Mouse (Mus musculus): ENCODE measurements at regions not wholly inside any gene's neighbourhood (a gene's known extent, or its start where the extent isn't known, plus 50 kb on each side); places are given as distances from the start of the nearest gene placed in this dataset.

GRCm38 (mm10) chr11:63518847-63519246 lies 390.1 kb downstream of the Pmp22 start:
- TF ChIP-seq ZC3H11A (IDR thresholded peaks at IDR 0.05; ENCODE audit: borderline replicate concordance, low read depth, low read length) (no peak), ZNF384 (IDR thresholded peaks at IDR 0.05; ENCODE audit: low read depth, low read length) (no peak), MAFK (IDR thresholded peaks at IDR 0.05; ENCODE audit: insufficient read depth, low read depth, low read length) (no peak), HCFC1 (IDR thresholded peaks at IDR 0.05; ENCODE audit: borderline replicate concordance, insufficient read depth, low read length) (no peak), CHD2 (IDR thresholded peaks at IDR 0.05; ENCODE audit: low read depth, low read length) (no peak)
- H3K4me1 ChIP-seq (ENCODE audit: control insufficient read depth in 2 of 2, insufficient read depth in 2 of 2, low read length in 2 of 2, poor library complexity in 1 of 2): no peaks in the 10 kb centered on the region
- DNase-seq (ENCODE audit: low read depth, low spot score): no peak
- no peak overlapping the region for H3K9ac ChIP-seq (ENCODE audit: insufficient read depth, low read depth, low read length, poor library complexity, severe bottlenecking)
- H3K4me3 ChIP-seq (ENCODE audit: insufficient read depth in 1 of 2, low read depth in 1 of 2, low read length in 2 of 2, poor library complexity in 1 of 2, severe bottlenecking in 1 of 2): no peak overlapping the region
- H3K9me3 ChIP-seq (ENCODE audit: control insufficient read depth, insufficient read depth, low read depth, low read length): no peaks in the 10 kb centered on the region
- H3K27ac ChIP-seq (ENCODE audit: insufficient read depth, low read depth, low read length, poor library complexity, severe bottlenecking): no peak overlapping the region
- H3K36me3 ChIP-seq (ENCODE audit: control insufficient read depth, insufficient read depth, low read length, poor library complexity, severe bottlenecking): no peaks in the 10 kb centered on the region
- in situ Hi-C loops (cut with MboI; ENCODE audit: low sequenced_read_pairs in 2 of 2, unreplicated experiment in 2 of 2): no loop called here

DNA sequence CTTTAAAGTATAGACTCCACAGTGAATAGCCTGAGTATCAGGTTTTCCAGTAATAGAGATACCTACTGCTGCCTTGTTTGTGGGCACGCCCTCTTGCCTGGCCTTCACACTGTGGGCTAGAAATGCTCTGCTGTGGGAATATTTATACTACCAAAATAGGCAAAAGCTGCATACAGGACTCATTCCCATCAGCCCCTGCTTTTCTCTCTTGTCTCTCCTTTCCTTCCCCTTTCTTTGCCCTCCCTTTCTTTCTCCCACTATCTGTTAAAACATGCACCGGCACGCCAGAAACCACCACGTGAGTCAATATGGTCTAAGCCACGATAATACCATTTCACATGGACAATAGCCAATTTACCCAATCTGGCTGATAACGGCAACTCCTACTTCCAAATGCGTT lies 395.5 kb downstream of the Pmp22 start:
- no peak for DNase-seq (ENCODE audit: low read depth, low spot score)
- Histone ChIP-seq H3K27ac (ENCODE audit: insufficient read depth, low read depth, low read length, poor library complexity, severe bottlenecking) (no peak overlapping the region), H3K9ac (ENCODE audit: insufficient read depth, low read depth, low read length, poor library complexity, severe bottlenecking) (no peak overlapping the region), H3K9me3 (ENCODE audit: control insufficient read depth, insufficient read depth, low read depth, low read length) (no peaks in the 10 kb centered on the region), H3K36me3 (ENCODE audit: control insufficient read depth, insufficient read depth, low read length, poor library complexity, severe bottlenecking) (no peaks in the 10 kb centered on the region), H3K4me1 (ENCODE audit: control insufficient read depth in 2 of 2, insufficient read depth in 2 of 2, low read length in 2 of 2, poor library complexity in 1 of 2) (no peaks in the 10 kb centered on the region), H3K4me3 (ENCODE audit: insufficient read depth in 1 of 2, low read depth in 1 of 2, low read length in 2 of 2, poor library complexity in 1 of 2, severe bottlenecking in 1 of 2) (no peak overlapping the region)
- in situ Hi-C loops (cut with MboI; ENCODE audit: low sequenced_read_pairs in 2 of 2, unreplicated experiment in 2 of 2): no loop called here
- TF ChIP-seq HCFC1 (IDR thresholded peaks at IDR 0.05; ENCODE audit: borderline replicate concordance, insufficient read depth, low read length) (no peak), ZC3H11A (IDR thresholded peaks at IDR 0.05; ENCODE audit: borderline replicate concordance, low read depth, low read length) (no peak), CHD2 (IDR thresholded peaks at IDR 0.05; ENCODE audit: low read depth, low read length) (no peak), MAFK (IDR thresholded peaks at IDR 0.05; ENCODE audit: insufficient read depth, low read depth, low read length) (no peak), ZNF384 (IDR thresholded peaks at IDR 0.05; ENCODE audit: low read depth, low read length) (no peak)

- H3K9ac ChIP-seq (ENCODE audit: insufficient read depth, low read depth, low read length, poor library complexity, severe bottlenecking): no peak overlapping the region
- in situ Hi-C loops (cut with MboI; ENCODE audit: low sequenced_read_pairs in 2 of 2, unreplicated experiment in 2 of 2): no loop called here
- no peak for TF ChIP-seq HCFC1 (IDR thresholded peaks at IDR 0.05; ENCODE audit: borderline replicate concordance, insufficient read depth, low read length)
- TF ChIP-seq MAFK (IDR thresholded peaks at IDR 0.05; ENCODE audit: insufficient read depth, low read depth, low read length): no peak
- TF ChIP-seq ZC3H11A (IDR thresholded peaks at IDR 0.05; ENCODE audit: borderline replicate concordance, low read depth, low read length): no peak
- H3K9me3 ChIP-seq (ENCODE audit: control insufficient read depth, insufficient read depth, low read depth, low read length): no peaks in the 10 kb centered on the region
- no peaks in the 10 kb centered on the region for H3K4me1 ChIP-seq (ENCODE audit: control insufficient read depth in 2 of 2, insufficient read depth in 2 of 2, low read length in 2 of 2, poor library complexity in 1 of 2)
- H3K27ac ChIP-seq (ENCODE audit: insufficient read depth, low read depth, low read length, poor library complexity, severe bottlenecking): no peak overlapping the region
- no peak overlapping the region for H3K4me3 ChIP-seq (ENCODE audit: insufficient read depth in 1 of 2, low read depth in 1 of 2, low read length in 2 of 2, poor library complexity in 1 of 2, severe bottlenecking in 1 of 2)
- DNase-seq (ENCODE audit: low read depth, low spot score): no peak
- no peaks in the 10 kb centered on the region for H3K36me3 ChIP-seq (ENCODE audit: control insufficient read depth, insufficient read depth, low read length, poor library complexity, severe bottlenecking)
Measured at GRCm38 (mm10) chr11:63525431-63525830, 396.6 kb downstream of the Pmp22 start.

DNA sequence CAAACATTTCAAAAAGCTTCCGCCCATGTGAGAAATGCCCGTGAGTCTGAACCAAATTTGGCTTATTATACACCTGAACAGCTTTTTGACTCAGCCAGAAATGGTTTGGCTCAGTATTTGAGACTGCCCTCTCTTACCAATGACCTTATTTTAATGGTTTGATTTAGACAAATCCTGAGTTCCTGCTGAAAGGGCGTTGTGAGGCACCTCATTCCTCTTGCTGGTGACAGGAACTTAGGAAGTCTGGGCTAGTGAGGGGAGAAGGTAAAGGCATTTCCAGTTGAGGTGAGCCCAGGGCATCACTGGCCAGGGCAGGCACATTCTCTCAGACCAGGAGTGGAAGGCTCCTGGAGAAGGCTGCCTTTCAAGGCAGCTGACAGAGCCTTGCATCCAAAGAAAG lies 396.1 kb downstream of the Hs3st3b1 start:
- Histone ChIP-seq H3K36me3 (ENCODE audit: control insufficient read depth, insufficient read depth, low read length, poor library complexity, severe bottlenecking) (no peaks in the 10 kb centered on the region), H3K4me3 (ENCODE audit: insufficient read depth in 1 of 2, low read depth in 1 of 2, low read length in 2 of 2, poor library complexity in 1 of 2, severe bottlenecking in 1 of 2) (no peak overlapping the region), H3K9ac (ENCODE audit: insufficient read depth, low read depth, low read length, poor library complexity, severe bottlenecking) (no peak overlapping the region), H3K4me1 (ENCODE audit: control insufficient read depth in 2 of 2, insufficient read depth in 2 of 2, low read length in 2 of 2, poor library complexity in 1 of 2) (no peaks in the 10 kb centered on the region), H3K9me3 (ENCODE audit: control insufficient read depth, insufficient read depth, low read depth, low read length) (no peaks in the 10 kb centered on the region), H3K27ac (ENCODE audit: insufficient read depth, low read depth, low read length, poor library complexity, severe bottlenecking) (no peak overlapping the region)
- TF ChIP-seq ZNF384 (IDR thresholded peaks at IDR 0.05; ENCODE audit: low read depth, low read length): no peak
- no peak for TF ChIP-seq ZC3H11A (IDR thresholded peaks at IDR 0.05; ENCODE audit: borderline replicate concordance, low read depth, low read length)
- TF ChIP-seq HCFC1 (IDR thresholded peaks at IDR 0.05; ENCODE audit: borderline replicate concordance, insufficient read depth, low read length): no peak
- TF ChIP-seq CHD2 (IDR thresholded peaks at IDR 0.05; ENCODE audit: low read depth, low read length): no peak
- TF ChIP-seq MAFK (IDR thresholded peaks at IDR 0.05; ENCODE audit: insufficient read depth, low read depth, low read length): no peak
- in situ Hi-C loops (cut with MboI; ENCODE audit: low sequenced_read_pairs in 2 of 2, unreplicated experiment in 2 of 2): no loop called here
- no peak for DNase-seq (ENCODE audit: low read depth, low spot score)

DNA sequence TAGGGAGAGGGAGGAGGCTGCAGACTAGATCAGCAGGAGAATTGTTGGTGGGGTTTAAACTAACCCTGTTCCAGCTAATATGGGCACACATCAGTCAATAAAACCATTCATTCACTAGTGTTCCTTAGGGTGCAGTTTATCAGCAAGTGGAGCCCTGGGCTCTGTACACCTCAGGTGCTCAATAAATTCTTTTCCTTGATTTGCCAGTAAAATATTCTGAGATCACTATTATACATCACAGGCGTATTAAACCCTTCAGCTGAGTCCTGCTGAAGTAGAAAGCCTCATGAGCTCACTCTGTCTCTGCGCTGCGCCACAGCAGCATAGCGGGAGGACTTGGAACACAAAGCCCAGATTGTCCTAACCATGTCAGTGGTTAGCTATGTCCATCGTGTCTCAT lies 389.3 kb downstream of the Hs3st3b1 start:
- in situ Hi-C loops (cut with MboI; ENCODE audit: low sequenced_read_pairs in 2 of 2, unreplicated experiment in 2 of 2): no loop called here
- H3K36me3 ChIP-seq (ENCODE audit: control insufficient read depth, insufficient read depth, low read length, poor library complexity, severe bottlenecking): no peaks in the 10 kb centered on the region

More for the DNA sequence above, 389.3 kb downstream of the Hs3st3b1 start:
- no peak for TF ChIP-seq ZNF384 (IDR thresholded peaks at IDR 0.05; ENCODE audit: low read depth, low read length)
- no peak for TF ChIP-seq ZC3H11A (IDR thresholded peaks at IDR 0.05; ENCODE audit: borderline replicate concordance, low read depth, low read length)
- no peak for TF ChIP-seq HCFC1 (IDR thresholded peaks at IDR 0.05; ENCODE audit: borderline replicate concordance, insufficient read depth, low read length)
- no peak for TF ChIP-seq CHD2 (IDR thresholded peaks at IDR 0.05; ENCODE audit: low read depth, low read length)
- TF ChIP-seq MAFK (IDR thresholded peaks at IDR 0.05; ENCODE audit: insufficient read depth, low read depth, low read length): no peak
- DNase-seq (ENCODE audit: low read depth, low spot score): no peak
- Histone ChIP-seq H3K27ac (ENCODE audit: insufficient read depth, low read depth, low read length, poor library complexity, severe bottlenecking) (no peak overlapping the region), H3K4me1 (ENCODE audit: control insufficient read depth in 2 of 2, insufficient read depth in 2 of 2, low read length in 2 of 2, poor library complexity in 1 of 2) (peaks cover 3 to 13% of the 10 kb centered on the region in 2 experiments; a peak in 3 of 4 replicates), H3K9me3 (ENCODE audit: control insufficient read depth, insufficient read depth, low read depth, low read length) (no peaks in the 10 kb centered on the region), H3K9ac (ENCODE audit: insufficient read depth, low read depth, low read length, poor library complexity, severe bottlenecking) (no peak overlapping the region), H3K4me3 (ENCODE audit: insufficient read depth in 1 of 2, low read depth in 1 of 2, low read length in 2 of 2, poor library complexity in 1 of 2, severe bottlenecking in 1 of 2) (no peak overlapping the region)

Measured in ES-E14 (cell line).